Mouse (Mus musculus) gastrocnemius, postnatal 36 days (tissue): Measurements from ENCODE around the gene Cep19. TPM values are rescaled to one million over a fixed set of nuclear protein-coding genes. Genes with fewer than 3 reads are reported as not detected.
A peak's percentile ranks its signal among the peaks of the same experiment; 100 is the strongest.
"Not testable (repeated sequence)": the region's sequence is repeated elsewhere in the genome, so short reads cannot be mapped to it uniquely, and the experiment has no call there.

Experiments
- DNase-seq, 2 experiments: peaks; one replicate each; pipeline ENCODE4 v3.0.0; 2022
- intact Hi-C: fragments of 180-260 bp; cut with DNase I; formaldehyde crosslinking; loops from one replicate; pipeline ENCODE4 v1.15.1; 2025
- long read RNA-seq, 2 experiments: library from polyadenylated mRNA; stranded (forward); transcript quantifications; one replicate each; pipeline ENCODE4 v2.0.0; 2021
- total RNA-seq, 2 experiments: library from RNA; stranded (reverse); gene quantifications; 2 replicates each; pipeline ENCODE4 v1.2.3; 2021

Cep19 gene
- 1 to 10 TPM; 7.8 to 9.4 TPM for total RNA-seq
- long read RNA-seq, experiment 1, transcript Cep19-202 (4 exons, 1,718 nt): major isoform, 7 of 96 reads
- long read RNA-seq, experiment 1, partial matches to known transcripts: 0 of 96 reads
- long read RNA-seq, experiment 1, other reads (novel, unspliced or antisense): 89 of 96 reads
- long read RNA-seq, experiment 2, transcript Cep19-202 (4 exons, 1,718 nt): major isoform, 10 of 133 reads
- long read RNA-seq, experiment 2, partial matches to known transcripts: 0 of 133 reads
- long read RNA-seq, experiment 2, other reads (novel, unspliced or antisense): 123 of 133 reads

DNA sequence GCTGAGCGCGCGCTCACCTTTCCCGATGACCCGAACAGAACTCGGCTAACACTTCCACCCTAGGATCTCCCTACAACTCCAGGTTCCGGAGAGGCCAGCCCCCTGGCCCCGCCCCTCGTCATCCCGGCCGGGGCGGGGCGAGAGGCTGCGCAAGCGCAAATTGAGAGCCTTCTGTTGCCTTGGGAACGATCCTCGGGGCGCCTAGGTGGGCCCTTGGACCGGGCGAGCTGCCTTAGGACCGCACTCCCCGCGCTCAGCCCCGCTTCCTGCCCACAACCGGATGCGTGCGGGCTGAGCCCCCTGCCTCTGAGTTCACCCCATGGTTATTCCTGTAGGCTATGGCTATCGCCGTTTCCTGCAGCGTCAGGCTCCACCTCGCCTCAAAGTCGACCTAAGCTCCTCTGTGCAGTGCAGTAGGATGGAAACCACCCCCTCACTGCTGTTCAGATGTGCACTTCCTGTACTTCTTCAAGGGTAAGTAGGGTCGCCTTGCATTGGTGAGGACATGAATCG, at the start of gene Cep19, which contains the start of gene Pigx:
Gene Cep19 (plus strand): TSS at position 163 of the 513 bp plus-strand sequence.
Gene Pigx (minus strand): TSS at position 103 of the 513 bp plus-strand sequence.
- peak; percentile 84 to 91 for DNase-seq
- intact Hi-C loops: no loop called here

DNA sequence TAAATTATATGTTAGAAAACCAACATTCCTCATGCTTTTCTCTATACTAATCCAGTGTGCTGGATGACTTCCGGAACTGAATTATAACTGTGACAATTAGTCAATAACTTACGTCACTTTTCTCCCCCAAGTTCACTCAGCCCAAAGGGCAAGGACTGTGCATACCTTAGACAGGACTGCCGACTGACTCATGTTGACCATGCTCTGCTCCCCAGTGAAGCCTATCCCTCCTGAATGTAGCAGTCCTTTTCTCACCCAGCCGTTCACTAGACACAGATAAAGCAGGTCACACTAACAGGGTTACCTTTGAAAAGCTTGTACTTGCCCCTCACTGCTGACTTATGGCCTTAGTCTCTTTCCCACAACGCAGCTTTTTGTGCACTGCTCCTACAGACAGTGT, 40.8 kb upstream of the Cep19 start:
- intact Hi-C loops: no loop called here
- no peak for DNase-seq

DNA sequence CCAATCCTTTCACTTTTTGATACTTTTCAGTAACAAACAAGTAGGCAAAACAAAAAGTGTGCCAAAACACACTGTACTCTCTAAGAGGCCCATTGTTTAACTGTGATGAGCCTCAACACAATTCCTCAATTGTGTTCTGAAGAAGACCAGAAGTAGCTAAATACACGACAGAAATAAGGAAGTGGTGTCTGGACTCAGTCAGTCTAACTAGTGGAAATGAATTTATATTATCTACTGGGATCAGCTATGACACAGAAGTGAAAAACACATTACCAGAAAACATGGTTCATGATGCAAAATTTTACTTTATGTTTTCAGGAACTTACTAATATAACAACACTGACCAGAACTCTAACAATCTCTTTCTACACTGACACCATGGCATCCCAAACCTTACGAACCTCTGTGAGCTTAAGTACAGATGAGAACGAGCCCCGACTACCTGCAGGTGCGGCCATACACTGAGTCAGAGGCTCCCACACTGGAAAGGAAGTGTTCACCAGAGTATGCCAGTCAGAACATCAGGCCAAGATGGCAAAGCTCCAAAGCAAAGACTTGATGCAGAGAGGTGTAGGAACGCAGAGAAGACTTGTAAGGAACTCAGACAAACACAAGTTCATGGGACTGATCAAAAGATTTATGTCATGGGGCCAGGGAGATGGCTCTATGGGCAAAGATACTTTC, 39.6 kb upstream of the Cep19 start:
- intact Hi-C loops: no loop called here
- no peak for DNase-seq

DNA sequence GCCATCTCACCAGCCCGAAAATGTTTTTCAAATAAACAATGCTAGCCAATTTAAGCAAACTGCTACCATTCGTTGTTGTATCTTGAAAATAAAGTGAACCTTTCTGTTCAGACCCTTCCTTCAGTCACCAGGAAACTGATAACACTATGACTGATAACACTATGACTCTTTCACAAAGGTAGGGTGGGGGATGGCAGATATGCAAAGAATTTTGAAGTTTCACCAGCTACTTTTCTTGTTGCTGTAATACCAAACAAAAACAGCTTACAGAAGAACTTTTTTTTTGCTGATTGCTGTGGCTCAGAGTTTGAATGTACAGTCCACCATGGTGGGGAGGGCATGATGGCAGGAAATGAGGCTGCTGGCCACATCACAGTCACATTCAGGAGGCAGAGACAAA, 37.4 kb upstream of the Cep19 start:
- intact Hi-C loops: no loop called here
- DNase-seq: no peak

DNA sequence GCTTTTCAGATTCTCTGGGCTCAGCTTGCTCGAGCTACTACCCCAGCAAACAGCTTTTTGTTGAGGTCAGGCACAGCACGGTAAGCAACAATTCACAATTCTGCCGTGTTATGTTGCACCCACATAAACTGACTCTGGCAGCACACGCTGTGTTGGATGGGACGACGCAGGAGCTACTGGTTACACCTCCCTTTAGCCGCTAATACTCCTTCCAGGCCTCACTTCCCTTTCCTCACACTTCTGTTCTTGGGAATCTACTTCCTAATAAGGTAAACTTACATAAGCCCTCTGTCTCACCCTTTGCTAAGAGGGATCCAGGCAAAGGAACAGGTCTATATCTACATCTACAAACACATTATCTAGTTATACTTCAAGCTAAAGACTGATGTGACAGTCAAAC, 35.7 kb upstream of the Cep19 start:
- intact Hi-C loops: no loop called here

DNA sequence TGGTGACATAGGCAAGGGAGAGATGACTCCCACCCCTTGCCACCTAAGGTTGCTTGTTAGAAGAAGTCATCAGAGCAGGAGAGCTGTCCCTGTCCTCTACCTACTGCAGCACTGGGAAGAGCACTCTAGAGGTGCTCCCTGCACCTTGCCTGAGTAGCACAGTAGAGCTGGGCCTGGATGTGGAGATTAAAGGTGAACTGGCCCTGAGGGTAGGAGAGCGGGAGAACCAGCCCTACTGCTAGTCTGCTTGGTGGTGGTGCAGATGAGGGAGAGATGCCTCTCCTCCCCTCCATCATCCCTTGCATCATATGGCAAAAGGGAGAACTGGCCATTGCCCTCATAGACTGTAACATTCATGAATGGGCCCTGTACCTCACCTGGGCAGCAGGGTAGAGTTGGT, 32.7 kb upstream of the Cep19 start:
- intact Hi-C loops: no loop called here
- no peak for DNase-seq

More for the DNA sequence above, 35.7 kb upstream of the Cep19 start:
- no peak for DNase-seq

DNA sequence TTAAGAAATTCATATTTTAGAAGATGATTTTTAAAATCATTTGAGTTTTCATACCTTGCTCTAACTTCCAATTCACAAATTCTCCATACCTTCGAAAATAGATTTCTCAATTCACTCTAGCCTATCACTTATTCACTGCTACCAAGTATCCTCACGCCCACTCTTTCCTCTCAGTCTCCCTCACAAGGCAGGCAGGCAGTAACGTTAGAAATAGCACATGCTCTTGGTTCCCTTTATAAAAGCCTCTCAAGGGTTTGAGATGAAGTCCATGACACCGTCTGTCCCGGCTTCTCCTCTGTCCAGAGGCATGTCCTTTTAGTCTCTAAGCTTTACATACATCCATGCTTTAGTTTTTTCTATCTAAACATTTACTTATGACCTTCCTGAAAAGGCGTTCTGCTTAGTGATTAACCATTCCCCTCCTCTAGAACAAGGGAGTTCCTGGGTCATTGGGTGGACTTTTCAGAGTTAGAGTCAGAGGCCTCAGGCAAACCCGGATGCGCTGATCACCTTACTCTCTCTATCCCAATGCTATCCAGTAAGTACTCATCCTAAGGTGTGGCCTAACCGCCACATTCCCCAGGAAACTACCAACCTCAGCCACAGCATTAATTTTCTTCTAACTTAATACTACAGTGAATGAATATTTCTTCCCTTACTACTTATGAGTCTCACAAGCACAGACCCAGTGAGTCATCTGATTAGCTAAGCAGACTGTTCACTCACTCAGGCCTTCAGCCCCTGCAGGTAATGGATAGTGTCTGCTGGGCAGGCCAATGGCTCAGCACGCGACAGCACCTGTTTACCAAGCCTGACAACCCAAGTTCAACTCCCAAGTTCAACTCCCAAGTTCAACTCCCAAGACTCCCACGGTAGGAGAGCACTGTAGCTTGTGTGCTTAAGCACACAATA, 31.0 kb upstream of the Cep19 start:
- no peak for DNase-seq
- intact Hi-C loops: no loop called here

DNA sequence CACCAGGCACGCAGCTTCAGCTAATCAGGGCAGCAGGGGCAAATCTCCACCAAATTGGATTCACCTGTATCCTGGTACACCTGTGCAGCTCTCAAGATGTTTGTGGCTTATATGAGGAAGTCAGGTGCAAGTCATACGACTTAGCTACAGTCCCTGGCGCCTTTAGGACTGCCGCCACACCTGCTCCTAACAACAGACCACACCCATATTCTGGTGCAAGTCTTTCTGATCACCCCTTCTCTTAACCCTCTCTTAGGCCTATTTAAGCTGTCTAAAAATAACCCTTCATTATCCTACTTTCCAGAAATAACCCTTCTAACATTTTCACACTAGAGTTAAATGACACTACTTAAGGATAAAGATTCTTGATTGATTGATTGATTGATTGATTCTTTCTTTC, 29.5 kb upstream of the Cep19 start:
- intact Hi-C loops, DNase-seq: not testable (repeated sequence)

DNA sequence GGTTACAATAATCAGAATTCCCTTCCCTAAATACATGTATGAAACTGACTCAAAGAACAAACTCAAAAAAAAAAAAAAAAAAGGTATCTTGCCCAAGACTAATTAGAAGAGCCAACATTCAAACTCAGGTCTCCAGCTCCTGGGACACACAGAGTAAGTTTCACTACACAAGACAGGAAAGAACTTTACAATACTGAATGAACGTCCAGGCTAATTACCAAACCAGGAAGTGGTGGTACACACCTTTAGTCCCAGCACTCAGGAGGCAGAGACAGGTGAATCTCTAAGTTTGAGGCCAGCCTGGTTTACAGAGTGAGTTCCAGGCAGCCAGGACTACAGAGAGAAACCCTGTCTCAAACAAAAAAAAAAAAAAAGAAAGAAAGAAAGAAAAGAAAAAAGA, 23.8 kb upstream of the Cep19 start:
- intact Hi-C loops: no loop called here
- DNase-seq: no peak

DNA sequence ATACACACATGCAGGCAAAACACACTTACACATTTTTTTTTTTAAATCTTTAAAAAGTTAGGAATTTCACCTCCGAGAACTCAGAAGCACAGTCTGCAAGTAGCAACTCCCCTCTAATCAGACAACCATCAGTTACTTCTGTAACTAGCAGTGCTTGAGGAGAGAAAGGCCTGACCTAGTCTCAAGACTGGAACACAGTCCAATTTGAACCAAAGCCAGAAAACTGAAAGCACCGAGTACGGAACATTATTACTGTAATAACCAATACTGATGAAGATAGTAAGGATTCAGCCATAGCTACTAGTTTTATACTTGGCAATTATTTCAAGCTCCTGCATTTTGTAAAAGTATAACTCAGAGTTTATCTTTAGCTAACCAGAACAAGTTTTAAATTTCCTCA, 23.2 kb upstream of the Cep19 start:
- DNase-seq: no peak

DNA sequence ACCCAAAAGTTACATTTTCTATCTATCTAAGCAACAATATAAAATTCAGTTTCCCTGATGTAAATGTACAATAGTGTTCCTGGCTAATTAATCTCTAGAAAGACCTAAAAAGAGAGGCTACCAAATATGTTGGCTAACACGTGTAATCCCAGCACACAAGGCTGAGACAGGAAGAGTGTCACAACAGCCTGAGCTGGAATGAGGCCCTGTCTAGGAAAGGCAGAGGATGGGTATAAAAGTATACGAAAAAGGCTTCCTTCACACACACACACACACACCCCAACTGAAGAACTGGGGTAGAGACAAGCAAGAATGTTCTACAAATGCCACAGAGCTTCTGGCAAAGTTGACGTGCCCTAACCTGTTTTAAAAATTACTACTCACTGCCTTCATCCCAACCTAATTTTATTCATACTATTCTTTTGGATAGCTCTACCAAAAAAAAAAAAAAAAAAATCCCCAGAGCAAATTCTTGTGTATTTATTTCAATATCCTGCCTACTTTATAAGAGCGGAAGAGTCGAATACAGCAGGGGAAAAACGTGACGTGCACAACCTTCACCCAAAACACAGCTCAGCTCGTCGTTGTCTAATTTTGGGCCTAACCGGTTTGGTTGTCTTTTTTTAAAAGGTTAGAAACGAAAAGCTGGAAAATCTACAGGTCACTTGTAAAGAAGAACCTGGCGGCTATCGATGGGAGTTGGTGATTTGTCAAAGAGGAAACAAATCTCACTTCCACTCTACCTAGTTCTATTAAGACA, 21.8 kb upstream of the Cep19 start:
- no peak for DNase-seq
- intact Hi-C loops: no loop called here

More for the DNA sequence above, 23.2 kb upstream of the Cep19 start:
- intact Hi-C loops: no loop called here

DNA sequence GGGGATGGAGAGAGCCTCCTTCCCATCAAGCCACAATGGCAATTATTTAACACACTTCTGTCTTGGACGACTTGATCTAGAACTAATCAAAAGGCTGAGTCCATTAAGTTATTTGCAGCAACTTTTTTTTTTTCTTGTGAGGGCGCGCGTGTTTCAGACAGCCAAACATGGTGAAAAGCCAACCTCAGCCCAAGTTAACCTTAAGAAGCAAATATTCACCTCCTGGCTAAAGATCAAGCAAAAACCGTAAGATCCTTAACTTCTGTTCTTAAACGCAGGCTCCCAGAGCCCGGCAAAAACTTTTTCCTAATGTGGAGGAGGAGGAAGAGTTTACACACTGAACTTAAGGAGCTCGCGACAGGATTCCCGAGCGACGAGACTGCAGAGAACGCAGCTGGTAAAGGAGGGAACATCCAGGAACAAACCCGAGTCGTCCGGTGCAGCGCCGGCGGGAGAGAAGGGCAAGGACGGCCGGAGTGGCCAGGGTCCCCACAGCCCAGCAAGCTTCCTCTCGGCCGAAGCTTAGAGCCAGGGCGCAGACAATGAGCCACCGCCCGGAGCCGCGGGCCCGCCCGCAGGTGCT, 21.1 kb upstream of the Cep19 start:
- DNase-seq: no peak
- intact Hi-C loops: no loop called here

DNA sequence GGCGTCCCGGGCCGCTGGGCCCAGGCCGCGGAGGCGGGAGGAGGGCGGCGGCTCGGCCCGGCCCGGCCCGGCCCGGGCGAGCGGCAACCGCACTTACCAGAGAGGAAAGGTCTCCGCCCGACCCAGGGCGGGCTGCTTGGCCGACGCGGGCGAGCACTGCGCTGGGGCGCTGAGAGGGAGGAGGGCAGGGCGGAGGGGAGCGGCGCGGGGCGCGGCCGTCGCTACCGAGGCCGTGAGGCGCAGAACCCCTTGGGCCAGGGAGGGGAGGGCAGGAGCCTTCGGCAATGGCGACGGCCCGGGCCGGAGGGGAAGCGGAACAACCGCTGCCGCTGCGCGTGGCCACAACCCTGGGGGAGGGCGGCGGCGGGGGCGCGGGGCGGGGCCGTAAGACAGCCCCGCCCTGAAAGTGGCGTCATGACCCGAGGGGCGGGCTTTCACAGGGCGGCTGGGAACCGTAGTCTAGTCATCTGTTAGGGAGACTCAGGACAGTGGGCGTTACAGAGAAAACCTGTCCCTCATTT, 20.5 kb upstream of the Cep19 start, which contains the start of gene Pak2:
Gene Pak2 (minus strand): TSS at position 352 of the 521 bp plus-strand sequence.
- DNase-seq: peak; percentile 83 to 84
- intact Hi-C loops: no loop called here

DNA sequence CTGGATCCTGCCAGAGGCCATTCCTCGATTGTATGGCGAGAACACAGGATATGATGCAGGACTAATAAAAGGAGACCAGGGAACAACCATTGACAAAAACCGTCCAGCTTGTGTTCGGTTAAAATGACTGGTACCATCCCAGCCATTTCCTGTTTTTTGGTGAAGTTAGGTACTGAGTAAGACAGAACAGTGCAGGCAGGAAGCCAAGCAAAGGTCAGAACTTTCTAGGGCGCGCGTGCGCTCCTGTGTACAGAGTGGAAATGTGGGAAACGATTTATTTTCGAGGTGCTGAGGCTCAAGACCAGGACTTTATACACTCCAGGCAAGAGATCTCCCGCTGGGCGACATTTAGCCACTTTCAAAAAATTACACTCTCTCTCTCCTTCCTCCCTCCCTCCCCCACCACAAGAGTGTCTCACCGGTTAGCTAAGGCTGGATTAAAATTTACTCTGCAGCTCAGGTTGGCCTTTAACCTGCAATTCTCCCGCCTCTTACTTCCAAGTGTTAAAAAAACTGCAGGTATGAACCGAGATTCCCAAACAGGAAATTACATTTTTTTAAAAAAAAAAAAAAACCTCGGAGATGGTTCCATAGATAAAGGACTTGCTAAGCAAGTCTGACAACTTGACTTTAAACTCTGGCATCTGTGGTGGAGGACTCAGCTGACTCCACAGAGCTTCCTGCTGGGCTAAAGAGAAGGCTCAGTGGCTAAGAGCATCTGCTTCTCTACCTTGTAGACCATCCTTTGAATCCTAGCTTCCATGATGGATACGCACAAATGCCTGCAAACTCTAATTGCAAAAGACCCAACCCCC, 11.8 kb upstream of the Cep19 start:
- DNase-seq: no peak
- intact Hi-C loops: no loop called here

DNA sequence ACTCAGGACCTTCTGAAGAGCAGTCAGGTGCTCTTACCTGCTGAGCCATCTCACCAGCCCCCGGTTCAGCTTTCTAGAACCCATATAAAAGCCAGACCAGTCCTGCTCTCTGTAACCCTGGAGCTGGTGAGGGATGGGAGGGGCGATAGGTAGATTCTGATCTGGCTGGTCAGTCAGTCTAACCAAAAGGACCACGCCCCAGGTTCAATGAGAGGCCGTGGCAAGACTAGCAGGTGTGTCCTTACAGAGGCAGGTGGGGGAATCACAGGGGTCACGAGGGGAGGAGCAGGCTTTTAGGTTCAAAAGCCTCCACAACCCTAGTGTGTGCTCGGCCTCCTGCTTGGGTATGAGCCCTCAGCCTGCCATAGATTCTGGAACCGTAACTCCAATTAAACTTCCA, 8.1 kb upstream of the Cep19 start:
- intact Hi-C loops: no loop called here
- DNase-seq: no peak

DNA sequence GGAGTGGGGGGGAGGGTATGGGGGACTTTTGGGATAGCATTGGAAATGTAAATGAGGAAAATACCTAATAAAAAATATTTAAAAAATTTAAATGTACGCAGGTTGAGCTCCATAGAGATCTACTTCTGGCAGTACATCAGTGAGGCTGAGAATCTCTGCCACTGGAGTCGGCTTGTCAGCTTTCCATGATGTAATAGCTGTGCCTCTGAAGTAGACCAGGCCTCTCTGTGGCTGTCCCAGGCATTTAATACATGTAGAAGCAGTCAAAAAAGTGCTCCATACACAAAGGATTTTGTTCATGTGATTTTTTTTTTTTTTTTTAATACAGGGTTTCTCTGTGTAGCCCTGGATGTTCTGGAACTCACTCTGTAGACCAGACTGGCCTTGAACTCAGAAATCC, 1.8 kb upstream of the Cep19 start:
- DNase-seq, intact Hi-C loops: not testable (repeated sequence)

DNA sequence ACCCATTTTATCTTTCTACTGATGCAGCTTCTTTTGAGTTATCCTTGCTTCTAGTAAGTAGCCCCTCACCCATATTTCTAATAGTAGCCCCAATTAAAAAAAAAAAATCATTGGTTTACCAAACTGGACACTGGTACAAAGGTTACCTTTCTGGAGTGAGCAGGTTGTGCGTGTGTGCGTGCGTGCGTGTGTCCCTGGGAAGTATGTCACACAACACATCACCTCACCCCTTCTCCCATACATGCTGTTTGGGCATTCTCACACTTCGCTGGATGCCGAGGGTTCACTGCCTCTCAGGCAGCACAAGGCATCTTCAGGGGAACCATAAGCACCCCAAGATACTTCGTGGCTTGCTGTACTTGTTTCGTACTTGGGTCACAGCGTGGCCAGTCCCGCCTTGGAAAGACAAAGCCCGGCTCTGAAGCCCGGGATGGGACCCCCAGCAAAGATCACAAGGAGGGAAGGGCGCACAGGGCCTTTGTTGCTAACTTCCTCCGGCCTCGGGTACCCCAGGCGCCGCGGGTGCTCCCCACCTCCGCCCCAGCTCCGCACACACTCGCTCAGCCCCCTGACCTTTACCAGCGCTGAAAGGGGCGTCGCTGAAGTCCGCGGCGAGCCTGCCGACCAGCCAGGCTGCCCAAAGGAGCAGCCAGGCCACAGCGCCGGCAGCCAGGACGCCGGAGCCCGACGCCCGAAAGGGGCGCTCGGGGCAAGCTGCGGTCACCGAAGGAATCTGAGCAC, 533 bp upstream of the Cep19 start:
- intact Hi-C loops: no loop called here
- no peak for DNase-seq

DNA sequence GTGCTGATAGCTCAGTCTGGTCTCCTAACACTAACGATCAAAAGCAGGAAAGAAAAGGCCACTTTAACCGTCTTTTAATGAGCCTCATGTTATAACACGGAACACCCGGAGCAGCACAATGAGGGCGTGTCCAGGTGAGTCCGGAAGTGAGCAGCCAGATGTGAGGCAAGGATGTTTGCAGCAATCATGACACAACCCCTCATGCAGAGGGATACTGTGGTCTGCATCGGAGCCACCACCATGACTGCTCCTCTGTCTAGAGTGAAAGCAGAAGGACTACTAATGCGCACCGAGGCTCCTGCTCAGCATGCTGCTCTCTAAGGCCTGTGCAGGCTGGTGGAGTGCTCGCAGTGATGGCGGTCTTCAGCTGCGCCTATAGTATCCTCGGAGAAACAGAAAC, 2.7 kb downstream of the Cep19 start:
- no peak for DNase-seq
- intact Hi-C loops: no loop called here
